Mouse (Mus musculus) E14TG2a.4 (cell line): ENCODE results near the gene Aadacl2.

Experiments used
- CTCF ChIP-seq: conservative IDR thresholded peaks from 2 replicates; pipeline ENCODE4 v1.5.1; 2014; ENCODE audit warnings: low read length
- NANOG ChIP-seq: IDR thresholded peaks from 2 replicates; pipeline ENCODE4 v1.6.1; 2014; ENCODE audit warnings: borderline replicate concordance, low read length, mixed read lengths

- TF ChIP-seq CTCF (no peak), NANOG (no peak)
Observed at GRCm38 (mm10) chr3:60031511-60031910, 25.0 kb downstream of the Aadacl2 start.
